Mouse (Mus musculus) brain, embryonic 14.5 days (tissue): ENCODE measurements around the gene 1600014C23Rik.

Experiments used
- CTCF ChIP-seq: fragments of 200-500 bp; IDR thresholded peaks from 2 replicates; pipeline ENCODE4 v1.5.1; 2012; ENCODE audit warnings: inconsistent platforms, mild to moderate bottlenecking, moderate library complexity, borderline replicate concordance; ENCODE audit not compliant: insufficient read depth, insufficient read length; ENCODE audit errors: extremely low read depth
- POLR2A ChIP-seq: fragments of 200-500 bp; IDR thresholded peaks from 2 replicates; pipeline ENCODE4 v1.6.1; 2012; ENCODE audit warnings: mild to moderate bottlenecking, inconsistent platforms, borderline replicate concordance; ENCODE audit not compliant: poor library complexity, insufficient read depth, insufficient read length, severe bottlenecking; ENCODE audit errors: extremely low read depth

DNA sequence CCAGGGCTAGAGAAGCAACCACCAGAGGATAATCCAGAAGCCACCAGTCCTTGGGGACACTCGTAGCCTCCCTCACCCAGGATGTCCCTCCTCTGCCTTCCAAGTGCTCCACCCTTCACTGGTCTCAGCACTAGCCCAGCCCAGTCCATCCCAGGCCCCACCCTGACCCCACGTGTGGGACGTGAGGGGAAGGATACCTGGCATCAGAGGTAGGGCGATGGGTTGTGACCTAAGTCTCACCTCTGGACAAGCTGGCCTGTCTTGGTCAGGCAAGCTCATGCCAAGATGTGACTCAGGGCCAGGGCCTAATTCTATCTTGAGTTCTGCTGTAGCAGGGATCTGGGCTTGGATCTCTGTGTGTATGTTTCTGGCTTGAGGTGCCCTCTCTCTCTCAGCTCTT, 1.2 kb upstream of the 1600014C23Rik start:
- TF ChIP-seq CTCF (no peak), POLR2A (no peak)
